31 mouse cellular contexts compared by ENCODE assay signal in the genomic region with DNA sequence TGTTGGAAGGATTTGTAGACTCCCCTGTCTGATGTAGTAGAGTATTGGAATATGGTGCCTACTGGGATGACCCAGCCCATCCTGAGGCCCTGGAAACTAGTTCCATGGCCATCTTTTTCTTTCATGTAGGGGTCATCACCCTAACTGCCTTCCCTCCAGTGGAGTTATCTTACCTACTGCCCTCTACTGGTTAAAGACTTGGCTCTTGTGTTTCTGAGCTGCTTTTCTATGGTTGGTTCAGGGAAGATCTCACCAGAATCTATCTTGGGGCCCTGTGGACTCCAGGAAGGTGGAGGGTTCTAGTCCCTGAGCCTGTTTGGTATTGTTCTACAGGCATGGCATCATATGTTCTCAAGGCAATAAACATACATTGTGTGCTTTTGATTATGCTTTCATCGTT. TPM values are rescaled to one million over a fixed set of nuclear protein-coding genes. Genes with fewer than 3 reads are reported as not detected.
DNase-seq lines count a peak whose midpoint lies in the region; ATAC-seq and TF ChIP-seq lines count a peak whose summit lies in the region.
"Had no signal": no experiment of that assay in that cellular context is flagged by ENCODE, and none has a peak within 500 bp of the region (broad histone marks: within the 10 kb centered on the region; RNA-seq: fewer than 3 reads in every experiment).

No protein-coding gene starts in this region.

- peaks cover 29% of the 10 kb centered on the region for H3K4me1 ChIP-seq in kidney, embryonic 15.5 days
- peaks cover 35% of the 10 kb centered on the region for H3K4me1 ChIP-seq in neural tube, embryonic 13.5 days (replicated peaks)
- H3K4me1 ChIP-seq in liver, postnatal 0 days (ENCODE audit: insufficient read depth), result no peaks in the 10 kb centered on the region
- H3K4me1 ChIP-seq: limb, embryonic 12.5 days; stomach, embryonic 15.5 days had no signal

- H3K9me3 ChIP-seq in kidney, embryonic 15.5 days (replicated peaks), result no peaks in the 10 kb centered on the region
- no peaks in the 10 kb centered on the region for H3K9me3 ChIP-seq in neural tube, embryonic 13.5 days
- no peaks in the 10 kb centered on the region for H3K9me3 ChIP-seq in liver, postnatal 0 days (ENCODE audit: low read length)
- H3K9me3 ChIP-seq: embryonic facial prominence, embryonic 15.5 days; heart, embryonic 12.5 days; hindbrain, embryonic 10.5 days; limb, embryonic 12.5 days; liver, embryonic 12.5 days; midbrain, embryonic 15.5 days; stomach, embryonic 15.5 days had no signal

- H3K4me3 ChIP-seq in kidney, embryonic 15.5 days (replicated peaks), result no peak overlapping the region
- no peak overlapping the region for H3K4me3 ChIP-seq in neural tube, embryonic 13.5 days
- no peak overlapping the region for H3K4me3 ChIP-seq in liver, postnatal 0 days (ENCODE audit: low read depth, low read length)
- H3K4me3 ChIP-seq: embryonic facial prominence, embryonic 15.5 days; heart, embryonic 12.5 days; hindbrain, embryonic 10.5 days; limb, embryonic 12.5 days; liver, embryonic 12.5 days; midbrain, embryonic 15.5 days; stomach, embryonic 15.5 days had no signal

- H3K9ac ChIP-seq in kidney, embryonic 15.5 days, result no peak overlapping the region
- H3K9ac ChIP-seq in neural tube, embryonic 13.5 days, result no peak overlapping the region
- H3K9ac ChIP-seq in liver, postnatal 0 days (replicated peaks), result no peak overlapping the region
- H3K9ac ChIP-seq: embryonic facial prominence, embryonic 15.5 days; heart, embryonic 12.5 days; limb, embryonic 12.5 days; liver, embryonic 12.5 days; midbrain, embryonic 15.5 days; stomach, embryonic 15.5 days had no signal

- no peaks in the 10 kb centered on the region for H3K27me3 ChIP-seq in kidney, embryonic 15.5 days
- H3K27me3 ChIP-seq in neural tube, embryonic 13.5 days, result no peaks in the 10 kb centered on the region
- H3K27me3 ChIP-seq in liver, postnatal 0 days (ENCODE audit: insufficient read depth, low read length), result no peaks in the 10 kb centered on the region
- H3K27me3 ChIP-seq: embryonic facial prominence, embryonic 15.5 days; midbrain, embryonic 15.5 days; stomach, embryonic 15.5 days had no signal

- ATAC-seq in kidney, embryonic 15.5 days (replicated peaks; ENCODE audit: low FRiP score), result no peak
- ATAC-seq in neural tube, embryonic 13.5 days (ENCODE audit: low read depth), result no peak
- ATAC-seq in liver, postnatal 0 days, result no peak
- ATAC-seq: forebrain, embryonic 16.5 days; inflammation-experienced regulatory T-cells, adult 6 months; liver, embryonic 12.5 days; midbrain, embryonic 15.5 days; Patski had no signal

- H3K27ac ChIP-seq in kidney, embryonic 15.5 days, result 0 out of 2 replicates have a peak overlapping the region, but pooled peaks have one; percentile 84
- H3K27ac ChIP-seq in neural tube, embryonic 13.5 days (replicated peaks), result peak overlapping the region; percentile 94
- H3K27ac ChIP-seq in liver, postnatal 0 days (ENCODE audit: low read depth), result no peak overlapping the region
- H3K27ac ChIP-seq: embryonic facial prominence, embryonic 15.5 days; hindbrain, embryonic 10.5 days; kidney, postnatal 0 days; limb, embryonic 12.5 days; liver, embryonic 12.5 days; stomach, embryonic 15.5 days had no signal

- H3K4me2 ChIP-seq in kidney, embryonic 15.5 days, result no peak overlapping the region
- no peak overlapping the region for H3K4me2 ChIP-seq in neural tube, embryonic 13.5 days
- H3K4me2 ChIP-seq in liver, postnatal 0 days (ENCODE audit: low read depth, low read length), result no peak overlapping the region
- H3K4me2 ChIP-seq: embryonic facial prominence, embryonic 15.5 days; heart, embryonic 12.5 days; limb, embryonic 12.5 days; liver, embryonic 12.5 days; midbrain, embryonic 15.5 days; stomach, embryonic 15.5 days had no signal

- no peaks in the 10 kb centered on the region for H3K36me3 ChIP-seq in kidney, embryonic 15.5 days
- no peaks in the 10 kb centered on the region for H3K36me3 ChIP-seq in neural tube, embryonic 13.5 days
- H3K36me3 ChIP-seq in liver, postnatal 0 days (replicated peaks; ENCODE audit: insufficient read depth, low read length), result no peaks in the 10 kb centered on the region
- H3K36me3 ChIP-seq: embryonic facial prominence, embryonic 15.5 days; heart, embryonic 12.5 days; hindbrain, embryonic 10.5 days; limb, embryonic 12.5 days; liver, embryonic 12.5 days; midbrain, embryonic 15.5 days; stomach, embryonic 15.5 days had no signal

- no peak for TF ChIP-seq CTCF in liver, postnatal 0 days (IDR thresholded peaks at IDR 0.05; ENCODE audit: low read depth)

- DNase-seq in kidney, postnatal 10 days, result no peak
- DNase-seq in neural tube, embryonic 10.5 days (ENCODE audit: extremely low spot score, low spot score), result no peak
- DNase-seq in R1 (ENCODE audit: low read depth, low spot score), result peak; percentile 10
- DNase-seq in adrenal gland, adult (ENCODE audit: inconsistent age in 2 of 2, low spot score in 1 of 2), result no peak
- DNase-seq in liver, postnatal 0 days, result no peak
- DNase-seq: adrenal gland, adult 8-10 months; cerebellum, adult 11-12 months; cerebellum, postnatal 14 days; gastrocnemius, postnatal 14 days; heart, adult 18-20 months; heart, postnatal 10 days; kidney, adult 18-20 months; lung, adult 2 months; lung, postnatal 14 days; retina, postnatal 1 day; right cerebral cortex, postnatal 4 days; thymus, adult 18-20 months; thymus, postnatal 4 days had no signal

- no peak for TF ChIP-seq EP300 in liver, postnatal 0 days (IDR thresholded peaks at IDR 0.05; ENCODE audit: low read depth)

- WGBS in kidney, embryonic 15.5 days, result 98% methylated on average over 1 of the region's 1 CpGs
- 88% methylated on average over 1 of the region's 1 CpGs for WGBS in neural tube, embryonic 13.5 days
- 80% methylated on average over 1 of the region's 1 CpGs for WGBS in liver, postnatal 0 days (ENCODE audit: insufficient replicate concordance)

RNA-seq across cellular contexts. Expression of a gene that starts 50.0 kb away (rescaled TPM):
- polyA plus RNA-seq in kidney, embryonic 15.5 days (2015; fragmentation: Nextera tagmentation; extraction: Ambion mirVana), result not detected in 2 replicates
- 4.2 and 4.3 TPM in 2 replicates for polyA plus RNA-seq in neural tube, embryonic 13.5 days (2015; fragmentation: Nextera tagmentation; extraction: Ambion mirVana)
- not detected in 2 replicates for polyA plus RNA-seq in liver, postnatal 0 days (2015; fragmentation: Nextera tagmentation; extraction: Ambion mirVana)
- polyA plus RNA-seq: embryonic facial prominence, embryonic 15.5 days; heart, embryonic 12.5 days; inflammation-experienced regulatory T-cells, adult 6 months; kidney, postnatal 0 days; limb, embryonic 12.5 days; liver, embryonic 12.5 days; lung, adult 2 months; Patski had no signal
